Mouse (Mus musculus) lung, embryonic 15.5 days (tissue): Measurements from ENCODE around the gene Asic2. TPM values are rescaled to one million over a fixed set of nuclear protein-coding genes. Genes with fewer than 3 reads are reported as not detected.

Experiments used
- ATAC-seq: fragments of 200-750 bp; cut with Nextera tagmentation; 2 replicates; pipeline ENCODE4 v1.8.0; 2017; ENCODE audit warnings: moderate number of reproducible peaks, borderline replicate concordance; ENCODE audit not compliant: low FRiP score, low TSS enrichment; ENCODE audit errors: extremely low read depth
- H3K27ac ChIP-seq: fragments of 300-500 bp; sonication (generic); 2 replicates; pipeline ENCODE4 v1.5.1; 2015; ENCODE audit warnings: moderate library complexity, mild to moderate bottlenecking, inconsistent platforms
- H3K27me3 ChIP-seq: fragments of 300-500 bp; sonication (generic); 2 replicates; pipeline ENCODE4 v1.6.1; 2015; ENCODE audit warnings: inconsistent platforms
- H3K36me3 ChIP-seq: fragments of 300-500 bp; sonication (generic); 2 replicates; pipeline ENCODE4 v1.6.1; 2015; ENCODE audit warnings: inconsistent platforms
- H3K4me1 ChIP-seq: fragments of 300-500 bp; sonication (generic); 2 replicates; pipeline ENCODE4 v1.6.1; 2015; ENCODE audit warnings: inconsistent platforms
- H3K4me2 ChIP-seq: fragments of 300-500 bp; sonication (generic); 2 replicates; pipeline ENCODE4 v1.6.1; 2015; ENCODE audit warnings: inconsistent platforms, mild to moderate bottlenecking, moderate library complexity
- H3K4me3 ChIP-seq: fragments of 300-500 bp; sonication (generic); 2 replicates; pipeline ENCODE4 v1.5.1; 2015; ENCODE audit warnings: mild to moderate bottlenecking, inconsistent platforms
- H3K9ac ChIP-seq: fragments of 300-500 bp; sonication (generic); 2 replicates; pipeline ENCODE4 v1.6.1; 2015; ENCODE audit warnings: inconsistent platforms
- H3K9me3 ChIP-seq: fragments of 300-500 bp; sonication (generic); 2 replicates; pipeline ENCODE4 v1.6.1; 2016; ENCODE audit warnings: inconsistent platforms
- WGBS: fragments of 180-500 bp; shearing (Covaris S2); methylation state at CpG from one replicate; pipeline ENCODE4 v1.1.7; 2015; 5-methylcytosine and 5-hydroxymethylcytosine counted together
- polyA plus RNA-seq: library from polyadenylated mRNA; unstranded; fragments of >200 nt; fragmentation: Nextera tagmentation; extraction: Ambion mirVana; gene quantifications from 2 replicates; pipeline ENCODE4 v1.2.1, GENCODE M21; 2015

Gene Asic2
- polyA plus RNA-seq, 1 experiment from 2014 or later, result 0.37 TPM

GRCm38 (mm10) chr11:81080076-81080805 is 888.0 kb downstream of the Asic2 start:
- H3K4me1 ChIP-seq, result peaks cover 11% of the 10 kb centered on the region; the same call in 1 of the 2 replicates
- no peaks in the 10 kb centered on the region for H3K36me3 ChIP-seq
- no peaks in the 10 kb centered on the region for H3K9me3 ChIP-seq
- H3K4me3 ChIP-seq, result no peak overlapping the region
- no peak overlapping the region for H3K4me2 ChIP-seq
- no peak overlapping the region for H3K9ac ChIP-seq
- H3K27ac ChIP-seq, result no peak overlapping the region
- no peaks in the 10 kb centered on the region for H3K27me3 ChIP-seq
- WGBS, result 34% methylated on average over 11 of the region's 11 CpGs
- no peak for ATAC-seq

- no peak overlapping the region for H3K9ac ChIP-seq
- WGBS, result 37% methylated on average over 3 of the region's 3 CpGs
- no peak overlapping the region for H3K4me2 ChIP-seq
- H3K36me3 ChIP-seq, result no peaks in the 10 kb centered on the region
- no peaks in the 10 kb centered on the region for H3K27me3 ChIP-seq
- no peaks in the 10 kb centered on the region for H3K9me3 ChIP-seq
- peaks cover 11% of the 10 kb centered on the region; the same call in 1 of the 2 replicates for H3K4me1 ChIP-seq
- H3K4me3 ChIP-seq, result no peak overlapping the region
- no peak overlapping the region for H3K27ac ChIP-seq
- no peak for ATAC-seq
Observed at GRCm38 (mm10) chr11:81079237-81079636, 889.0 kb downstream of the Asic2 start.

- no peak for ATAC-seq
- no peaks in the 10 kb centered on the region for H3K9me3 ChIP-seq
- no peak overlapping the region for H3K9ac ChIP-seq
- H3K36me3 ChIP-seq, result no peaks in the 10 kb centered on the region
- H3K4me2 ChIP-seq, result no peak overlapping the region
- H3K4me1 ChIP-seq, result no peaks in the 10 kb centered on the region
- no peak overlapping the region for H3K4me3 ChIP-seq
- WGBS, result 80% methylated on average over 4 of the region's 4 CpGs
- H3K27me3 ChIP-seq, result no peaks in the 10 kb centered on the region
- no peak overlapping the region for H3K27ac ChIP-seq
Observed at GRCm38 (mm10) chr11:81071836-81072235, 896.4 kb downstream of the Asic2 start.

- ATAC-seq, result no peak
- no peaks in the 10 kb centered on the region for H3K36me3 ChIP-seq
- H3K9me3 ChIP-seq, result no peaks in the 10 kb centered on the region
- no peak overlapping the region for H3K4me2 ChIP-seq
- 68% methylated on average over 11 of the region's 11 CpGs for WGBS
- no peak overlapping the region for H3K27ac ChIP-seq
- no peak overlapping the region for H3K9ac ChIP-seq
- no peak overlapping the region for H3K4me3 ChIP-seq
- H3K27me3 ChIP-seq, result no peaks in the 10 kb centered on the region; the same call in 1 of the 2 replicates
- no peaks in the 10 kb centered on the region for H3K4me1 ChIP-seq
Observed at GRCm38 (mm10) chr11:81065386-81065785, 902.9 kb downstream of the Asic2 start.

- Histone ChIP-seq H3K4me1 (no peaks in the 10 kb centered on the region), H3K4me2 (no peak overlapping the region), H3K9ac (no peak overlapping the region), H3K4me3 (no peak overlapping the region), H3K9me3 (no peaks in the 10 kb centered on the region), H3K36me3 (no peaks in the 10 kb centered on the region), H3K27me3 (no peaks in the 10 kb centered on the region; the same call in 1 of the 2 replicates), H3K27ac (no peak overlapping the region)
- ATAC-seq, result no peak
- 64% methylated on average over 2 of the region's 2 CpGs for whole genome bisulfite sequencing
Observed at GRCm38 (mm10) chr11:81064006-81064405, 904.3 kb downstream of the Asic2 start.

GRCm38 (mm10) chr11:81060077-81060476 is 908.2 kb downstream of the Asic2 start:
- no peak overlapping the region for H3K4me2 ChIP-seq
- H3K27ac ChIP-seq, result no peak overlapping the region
- no peak overlapping the region for H3K9ac ChIP-seq
- no peaks in the 10 kb centered on the region for H3K4me1 ChIP-seq
- no peaks in the 10 kb centered on the region for H3K36me3 ChIP-seq
- no peak for ATAC-seq
- WGBS, result 69% methylated on average over 2 of the region's 2 CpGs
- H3K9me3 ChIP-seq, result no peaks in the 10 kb centered on the region
- no peaks in the 10 kb centered on the region; the same call in 1 of the 2 replicates for H3K27me3 ChIP-seq
- no peak overlapping the region for H3K4me3 ChIP-seq

- Histone ChIP-seq H3K4me2 (no peak overlapping the region), H3K36me3 (no peaks in the 10 kb centered on the region), H3K9me3 (no peaks in the 10 kb centered on the region), H3K9ac (no peak overlapping the region), H3K4me3 (no peak overlapping the region), H3K4me1 (no peaks in the 10 kb centered on the region), H3K27me3 (no peaks in the 10 kb centered on the region; the same call in 1 of the 2 replicates), H3K27ac (no peak overlapping the region)
- no peak for ATAC-seq
- WGBS, result 70% methylated on average over 9 of the region's 9 CpGs
Observed at GRCm38 (mm10) chr11:81059546-81059945, 908.7 kb downstream of the Asic2 start.

- Histone ChIP-seq H3K4me3 (no peak overlapping the region), H3K36me3 (no peaks in the 10 kb centered on the region), H3K4me2 (no peak overlapping the region), H3K27ac (no peak overlapping the region), H3K9me3 (no peaks in the 10 kb centered on the region), H3K27me3 (no peaks in the 10 kb centered on the region; the same call in 1 of the 2 replicates), H3K9ac (no peak overlapping the region), H3K4me1 (0 out of 2 replicates have a peak, but pooled peaks cover 1% of the 10 kb centered on the region)
- WGBS, result 83% methylated on average over 3 of the region's 3 CpGs
- ATAC-seq, result no peak
Observed at GRCm38 (mm10) chr11:81057506-81057905, 910.8 kb downstream of the Asic2 start.

- Histone ChIP-seq H3K27me3 (no peaks in the 10 kb centered on the region), H3K9me3 (no peaks in the 10 kb centered on the region), H3K4me2 (no peak overlapping the region), H3K4me1 (peaks cover 7% of the 10 kb centered on the region), H3K9ac (no peak overlapping the region), H3K27ac (no peak overlapping the region), H3K36me3 (no peaks in the 10 kb centered on the region), H3K4me3 (no peak overlapping the region)
- ATAC-seq, result no peak
- WGBS, result 89% methylated on average over 9 of the region's 9 CpGs
Observed at GRCm38 (mm10) chr11:81056776-81057175, 911.5 kb downstream of the Asic2 start.

GRCm38 (mm10) chr11:81055446-81056145 is 912.7 kb downstream of the Asic2 start:
- no peak for ATAC-seq
- Histone ChIP-seq H3K9ac (no peak overlapping the region), H3K9me3 (no peaks in the 10 kb centered on the region), H3K36me3 (no peaks in the 10 kb centered on the region), H3K27me3 (no peaks in the 10 kb centered on the region), H3K4me3 (no peak overlapping the region), H3K4me1 (peaks cover 12% of the 10 kb centered on the region), H3K4me2 (no peak overlapping the region), H3K27ac (no peak overlapping the region)
- WGBS, result 55% methylated on average over 12 of the region's 12 CpGs

- Histone ChIP-seq H3K27ac (no peak overlapping the region), H3K36me3 (no peaks in the 10 kb centered on the region), H3K27me3 (no peaks in the 10 kb centered on the region), H3K9me3 (no peaks in the 10 kb centered on the region), H3K4me3 (no peak overlapping the region), H3K9ac (no peak overlapping the region), H3K4me2 (no peak overlapping the region), H3K4me1 (peaks cover 12% of the 10 kb centered on the region)
- WGBS, result 75% methylated on average over 8 of the region's 8 CpGs
- no peak for ATAC-seq
Observed at GRCm38 (mm10) chr11:81053826-81054225, 914.4 kb downstream of the Asic2 start.

GRCm38 (mm10) chr11:81041671-81042070 is 926.6 kb downstream of the Asic2 start:
- no peaks in the 10 kb centered on the region for H3K36me3 ChIP-seq
- ATAC-seq, result no peak
- H3K9ac ChIP-seq, result no peak overlapping the region

More at GRCm38 (mm10) chr11:81041671-81042070, 926.6 kb downstream of the Asic2 start:
- Histone ChIP-seq H3K4me3 (no peak overlapping the region), H3K27ac (no peak overlapping the region), H3K4me2 (no peak overlapping the region), H3K27me3 (peaks cover 7% of the 10 kb centered on the region; the same call in 1 of the 2 replicates), H3K4me1 (no peaks in the 10 kb centered on the region), H3K9me3 (no peaks in the 10 kb centered on the region)
- 61% methylated on average over 3 of the region's 3 CpGs for WGBS
